Mouse (Mus musculus) neural tube, embryonic 14.5 days (tissue): Measurements from ENCODE around the gene Cldn2. TPM values are rescaled to one million over a fixed set of nuclear protein-coding genes. Genes with fewer than 3 reads are reported as not detected.

Experiments used
- polyA plus RNA-seq: library from polyadenylated mRNA; unstranded; fragments of >200 nt; fragmentation: Nextera tagmentation; extraction: Ambion mirVana; gene quantifications from 2 replicates; pipeline ENCODE4 v1.2.1, GENCODE M21; 2014

Cldn2 gene
- polyA plus RNA-seq, 1 experiment from 2014 or later = not detected

Other genes with a start within 250 kb of the Cldn2 start
- 3.6 and 5.5 TPM in 2 replicates for gene Rnf128, start 237.5 kb upstream of the Cldn2 start, polyA plus RNA-seq
- gene Tbc1d8b, start 115.8 kb upstream of the Cldn2 start, polyA plus RNA-seq = 0.23 and 0.46 TPM in 2 replicates
- not detected in 2 replicates for gene Gm15013, start 86.3 kb upstream of the Cldn2 start, polyA plus RNA-seq
- not detected in 2 replicates for gene Ripply1, start 18.5 kb upstream of the Cldn2 start, polyA plus RNA-seq
- gene Morc4, start 70.8 kb downstream of the Cldn2 start, polyA plus RNA-seq = 4.2 and 7.5 TPM in 2 replicates
- 9.4 TPM in 2 replicates for gene Rbm41, start 197.8 kb downstream of the Cldn2 start, polyA plus RNA-seq